Mouse (Mus musculus) limb, embryonic 11.5 days (tissue): Measurements from ENCODE around the gene Ube2e2. TPM values are rescaled to one million over a fixed set of nuclear protein-coding genes. Genes with fewer than 3 reads are reported as not detected.

ENCODE experiments used
- ATAC-seq: fragments of 200-750 bp; cut with Nextera tagmentation; 2 replicates; pipeline ENCODE4 v1.8.0; 2017; ENCODE audit warnings: low read depth; ENCODE audit not compliant: insufficient number of reproducible peaks, low FRiP score, low TSS enrichment
- DNase-seq: peaks from one replicate; pipeline ENCODE4 v3.0.0-alpha.2; 2015; ENCODE audit warnings: low spot score
- H3K27ac ChIP-seq: fragments of 300-500 bp; sonication (generic); replicated peaks from 2 replicates; pipeline ENCODE4 v1.5.1; 2014; ENCODE audit warnings: low read depth, mild to moderate bottlenecking, low read length
- H3K27me3 ChIP-seq: fragments of 300-500 bp; sonication (generic); 2 replicates; pipeline ENCODE4 v1.6.1; 2014; ENCODE audit warnings: mild to moderate bottlenecking, low read length, mixed read lengths; ENCODE audit not compliant: control insufficient read depth, insufficient read depth
- H3K36me3 ChIP-seq: fragments of 300-500 bp; sonication (generic); 2 replicates; pipeline ENCODE4 v1.6.1; 2014; ENCODE audit warnings: mild to moderate bottlenecking, low read length, moderate library complexity, mixed read lengths; ENCODE audit not compliant: control insufficient read depth, insufficient read depth
- H3K4me1 ChIP-seq: fragments of 300-500 bp; sonication (generic); 2 replicates; pipeline ENCODE4 v1.6.1; 2014; ENCODE audit warnings: low read length, mixed read lengths; ENCODE audit not compliant: control insufficient read depth, insufficient read depth
- H3K4me2 ChIP-seq: fragments of 300-500 bp; sonication (generic); 2 replicates; pipeline ENCODE4 v1.6.1; 2014; ENCODE audit warnings: low read depth, mild to moderate bottlenecking, moderate library complexity; ENCODE audit not compliant: severe bottlenecking
- H3K4me3 ChIP-seq: fragments of 300-500 bp; sonication (generic); 2 replicates; pipeline ENCODE4 v1.5.1; 2014; ENCODE audit warnings: low read depth, low read length
- H3K9ac ChIP-seq: fragments of 300-500 bp; sonication (generic); 2 replicates; pipeline ENCODE4 v1.6.1; 2014; ENCODE audit warnings: mild to moderate bottlenecking, low read length
- H3K9me3 ChIP-seq: fragments of 300-500 bp; sonication (generic); 2 replicates; pipeline ENCODE4 v1.6.1; 2016; ENCODE audit warnings: low read length; ENCODE audit not compliant: control insufficient read depth
- WGBS: fragments of 180-500 bp; shearing (Covaris S2); extraction: QIAGEN DNeasy Blood & Tissue Kit; methylation state at CpG from one replicate; pipeline ENCODE4 v1.1.7; 2014; 5-methylcytosine and 5-hydroxymethylcytosine counted together
- polyA plus RNA-seq: library from polyadenylated mRNA; unstranded; fragments of >200 nt; fragmentation: Nextera tagmentation; extraction: Ambion mirVana; gene quantifications from 2 replicates; pipeline ENCODE4 v1.2.1, GENCODE M21; 2014

Ube2e2 gene
- polyA plus RNA-seq, 1 experiment from 2014 or later = 41.9 TPM

DNA sequence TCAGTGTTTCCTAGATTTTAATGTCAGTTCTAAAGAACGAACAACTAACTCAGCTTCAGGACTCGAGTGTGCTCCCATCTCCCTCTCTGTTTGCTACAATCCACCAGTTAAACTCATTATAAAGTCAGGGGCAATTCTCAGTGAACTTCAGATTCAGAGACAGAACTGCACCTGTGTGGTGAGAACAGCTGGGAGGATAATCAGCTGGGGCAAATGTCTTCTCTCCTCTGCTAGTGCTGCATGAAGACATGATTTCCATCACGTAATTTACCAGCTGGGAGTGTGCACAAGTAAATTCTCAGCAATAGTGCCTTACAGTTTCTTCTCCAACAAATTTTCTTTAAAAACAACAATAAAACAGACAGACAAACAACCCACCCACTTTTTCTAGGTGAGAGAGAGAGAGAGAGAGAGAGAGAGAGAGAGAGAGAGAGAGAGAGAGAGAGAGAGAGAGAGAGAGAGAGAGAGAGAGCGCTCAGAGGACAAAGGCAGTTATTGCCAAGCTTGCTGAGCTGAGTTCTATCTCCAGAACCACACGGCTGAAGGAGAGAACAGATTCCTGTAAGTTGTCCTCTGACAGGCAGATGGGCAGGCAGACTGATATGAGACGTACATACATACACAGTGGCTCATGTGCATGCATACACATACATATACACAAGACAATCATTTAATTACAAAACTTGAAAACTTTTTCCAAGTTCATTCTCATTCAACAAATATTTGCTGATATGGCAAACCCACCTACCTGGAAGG lies 134.3 kb downstream of the Ube2e2 start:
- no peak overlapping the region for H3K4me3 ChIP-seq
- H3K4me1 ChIP-seq = no peaks in the 10 kb centered on the region
- ATAC-seq (no peak), DNase-seq (no peak)
- H3K36me3 ChIP-seq = no peaks in the 10 kb centered on the region
- 74% methylated on average over 6 of the region's 6 CpGs for WGBS
- no peak overlapping the region for H3K9ac ChIP-seq
- no peaks in the 10 kb centered on the region for H3K9me3 ChIP-seq
- H3K4me2 ChIP-seq = no peak overlapping the region
- no peaks in the 10 kb centered on the region for H3K27me3 ChIP-seq
- no peak overlapping the region for H3K27ac ChIP-seq

GRCm38 (mm10) chr14:18758595-18759532 lies 135.2 kb downstream of the Ube2e2 start:
- Histone ChIP-seq H3K4me2 (no peak overlapping the region), H3K4me1 (no peaks in the 10 kb centered on the region), H3K9me3 (no peaks in the 10 kb centered on the region), H3K36me3 (no peaks in the 10 kb centered on the region), H3K4me3 (no peak overlapping the region), H3K27me3 (no peaks in the 10 kb centered on the region), H3K27ac (no peak overlapping the region), H3K9ac (no peak overlapping the region)
- DNase-seq (no peak), ATAC-seq (no peak)
- WGBS = 90% methylated on average over 2 of the region's 2 CpGs

DNA sequence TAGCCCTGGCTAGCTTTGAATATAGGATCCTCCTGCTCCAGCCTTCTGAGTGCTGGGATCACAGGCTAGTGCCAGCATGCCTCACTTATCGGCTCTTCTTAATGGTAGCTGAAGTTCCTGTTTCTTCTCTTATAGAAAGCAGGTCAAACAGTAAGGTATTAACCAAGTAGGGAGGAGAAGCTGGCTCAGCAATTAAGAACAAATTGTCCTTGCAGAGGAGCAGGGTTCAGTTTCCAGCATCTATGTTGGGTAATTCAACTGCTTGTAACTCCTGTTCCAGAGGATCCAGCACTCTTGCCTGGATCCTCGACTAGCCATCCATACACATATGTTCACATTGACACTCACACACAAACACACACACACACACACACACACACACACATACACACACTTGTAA lies 136.1 kb downstream of the Ube2e2 start:
- no peak for ATAC-seq
- no peak overlapping the region for H3K27ac ChIP-seq
- no peaks in the 10 kb centered on the region for H3K27me3 ChIP-seq
- WGBS = 91% methylated on average over 2 of the region's 2 CpGs
- DNase-seq = no peak
- no peak overlapping the region for H3K9ac ChIP-seq
- H3K4me1 ChIP-seq = no peaks in the 10 kb centered on the region
- no peaks in the 10 kb centered on the region for H3K36me3 ChIP-seq
- H3K4me3 ChIP-seq = no peak overlapping the region
- H3K9me3 ChIP-seq = no peaks in the 10 kb centered on the region
- no peak overlapping the region for H3K4me2 ChIP-seq

DNA sequence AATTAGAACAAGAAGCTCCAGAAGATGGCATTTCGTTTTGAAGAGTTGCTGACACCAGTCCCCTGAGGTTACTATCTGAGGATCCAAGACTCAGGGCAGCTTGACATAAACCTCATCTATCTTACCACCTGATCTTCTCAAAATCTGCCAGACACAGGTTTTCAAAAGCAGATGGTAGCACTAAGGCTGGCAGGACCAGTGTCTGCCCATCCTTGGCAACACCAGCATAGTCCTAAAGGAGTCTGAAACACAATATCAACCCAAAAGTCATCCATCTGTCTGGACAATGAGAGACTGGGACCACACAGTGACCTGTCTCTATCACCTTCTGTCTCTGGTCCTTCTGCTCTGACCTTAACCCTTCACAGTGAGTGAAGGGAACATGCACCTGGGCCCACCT lies 138.7 kb downstream of the Ube2e2 start:
- H3K27me3 ChIP-seq = no peaks in the 10 kb centered on the region
- H3K9ac ChIP-seq = no peak overlapping the region
- 68% methylated on average over 1 of the region's 1 CpGs for WGBS
- H3K4me2 ChIP-seq = no peak overlapping the region
- no peak overlapping the region for H3K27ac ChIP-seq
- DNase-seq (no peak), ATAC-seq (no peak)
- no peaks in the 10 kb centered on the region for H3K36me3 ChIP-seq
- no peaks in the 10 kb centered on the region for H3K9me3 ChIP-seq
- H3K4me3 ChIP-seq = no peak overlapping the region
- H3K4me1 ChIP-seq = no peaks in the 10 kb centered on the region

GRCm38 (mm10) chr14:18754595-18754994 lies 139.5 kb downstream of the Ube2e2 start:
- no peak for ATAC-seq

DNA sequence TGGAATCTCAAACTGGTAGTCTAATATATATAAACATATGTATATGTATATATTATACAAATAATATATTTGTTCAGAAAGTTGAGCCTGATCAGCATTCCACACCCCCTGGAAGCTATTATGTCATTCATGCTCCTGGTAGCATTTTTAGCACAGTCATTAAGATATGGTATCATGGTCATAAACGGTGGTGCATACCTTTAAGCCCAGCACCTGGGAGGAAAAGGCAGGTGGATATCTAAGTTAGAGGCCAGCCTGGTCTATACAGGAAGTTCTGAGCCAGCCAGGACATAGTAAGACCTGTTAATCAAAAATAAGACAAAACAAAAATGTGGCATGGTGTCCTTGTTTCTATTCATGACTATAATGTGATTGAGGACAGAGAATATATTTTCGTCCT lies 140.1 kb downstream of the Ube2e2 start:
- ATAC-seq = no peak
- 87% methylated on average over 2 of the region's 2 CpGs for WGBS

More at GRCm38 (mm10) chr14:18754595-18754994, 139.5 kb downstream of the Ube2e2 start:
- Histone ChIP-seq H3K4me2 (no peak overlapping the region), H3K27ac (no peak overlapping the region), H3K4me1 (no peaks in the 10 kb centered on the region), H3K9me3 (no peaks in the 10 kb centered on the region), H3K4me3 (no peak overlapping the region), H3K36me3 (no peaks in the 10 kb centered on the region), H3K27me3 (no peaks in the 10 kb centered on the region), H3K9ac (no peak overlapping the region)
- 92% methylated on average over 2 of the region's 2 CpGs for WGBS
- DNase-seq = no peak

GRCm38 (mm10) chr14:18731154-18731553 lies 162.9 kb downstream of the Ube2e2 start:
- DNase-seq (no peak), ATAC-seq (no peak)
- Histone ChIP-seq H3K4me3 (no peak overlapping the region), H3K27me3 (no peaks in the 10 kb centered on the region), H3K9ac (no peak overlapping the region), H3K9me3 (no peaks in the 10 kb centered on the region), H3K4me1 (no peaks in the 10 kb centered on the region), H3K4me2 (no peak overlapping the region), H3K36me3 (no peaks in the 10 kb centered on the region), H3K27ac (no peak overlapping the region)
- WGBS = 70% methylated on average over 4 of the region's 4 CpGs

More for the DNA sequence above, 140.1 kb downstream of the Ube2e2 start:
- Histone ChIP-seq H3K4me1 (no peaks in the 10 kb centered on the region), H3K9ac (no peak overlapping the region), H3K4me2 (no peak overlapping the region), H3K4me3 (no peak overlapping the region), H3K9me3 (no peaks in the 10 kb centered on the region), H3K27ac (no peak overlapping the region), H3K36me3 (no peaks in the 10 kb centered on the region), H3K27me3 (no peaks in the 10 kb centered on the region)
- DNase-seq = no peak

GRCm38 (mm10) chr14:18720601-18721591 lies 173.2 kb downstream of the Ube2e2 start:
- Histone ChIP-seq H3K9ac (no peak overlapping the region), H3K27ac (no peak overlapping the region), H3K36me3 (no peaks in the 10 kb centered on the region), H3K4me2 (no peak overlapping the region), H3K4me3 (no peak overlapping the region), H3K27me3 (no peaks in the 10 kb centered on the region), H3K4me1 (no peaks in the 10 kb centered on the region), H3K9me3 (no peaks in the 10 kb centered on the region)
- ATAC-seq = no peak
- 92% methylated on average over 2 of the region's 2 CpGs for WGBS
- no peak for DNase-seq
